Mouse (Mus musculus): ENCODE data around the gene Ryr3. TPM values are rescaled to one million over a fixed set of nuclear protein-coding genes. Genes with fewer than 3 reads are reported as not detected.

The Ryr3 gene
- polyA plus RNA-seq, 2 experiments, result under 0.01 TPM; not detected in 1

DNA sequence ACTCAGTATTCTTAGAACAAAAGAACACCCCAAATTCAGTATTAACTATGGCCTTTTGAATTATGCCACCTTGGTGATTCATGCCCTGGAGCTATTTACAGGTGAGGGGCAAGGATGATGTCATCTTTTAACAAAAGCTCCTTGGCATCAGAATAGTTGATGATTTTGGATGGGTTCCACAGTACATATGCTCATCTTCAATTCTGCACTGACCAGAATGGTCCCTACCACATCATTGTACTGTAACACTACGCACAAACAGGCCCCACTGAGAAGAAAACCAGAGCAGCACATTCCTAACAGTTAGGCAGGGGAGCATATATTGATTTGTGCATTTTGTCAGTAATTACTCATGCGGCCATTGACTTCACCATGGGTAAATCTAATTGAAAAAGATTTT lies 335.1 kb downstream of the Ryr3 start:
- H3K4me2 ChIP-seq (ENCODE audit: low read depth), result no peak overlapping the region
- no peak overlapping the region for H3K9ac ChIP-seq (replicated peaks)
- H3K4me1 ChIP-seq (replicated peaks; ENCODE audit: control insufficient read depth in 2 of 2, insufficient read depth in 2 of 2, low read length in 1 of 2), result no peaks in the 10 kb centered on the region
- no peaks in the 10 kb centered on the region for H3K9me3 ChIP-seq (ENCODE audit: control insufficient read depth, low read length)
- WGBS (ENCODE audit: insufficient replicate concordance), result 57% methylated on average over 2 of the region's 2 CpGs
- H3K27ac ChIP-seq, result no peak overlapping the region
- ATAC-seq (ENCODE audit: insufficient read depth), result no peak
- H3K27me3 ChIP-seq (ENCODE audit: control insufficient read depth, insufficient read depth, low read length), result no peaks in the 10 kb centered on the region
- H3K4me3 ChIP-seq (ENCODE audit: insufficient read depth in 1 of 2, low read depth in 2 of 2, low read length in 2 of 2), result no peak overlapping the region
- TF ChIP-seq CTCF (IDR thresholded peaks at IDR 0.05; ENCODE audit: low read depth) (no peak), EP300 (IDR thresholded peaks at IDR 0.05; ENCODE audit: low read depth) (no peak)
- H3K36me3 ChIP-seq (replicated peaks; ENCODE audit: control insufficient read depth, insufficient read depth, low read depth), result no peaks in the 10 kb centered on the region
- no peak for DNase-seq (ENCODE audit: low read depth in 3 of 3, low spot score in 3 of 3)

DNA sequence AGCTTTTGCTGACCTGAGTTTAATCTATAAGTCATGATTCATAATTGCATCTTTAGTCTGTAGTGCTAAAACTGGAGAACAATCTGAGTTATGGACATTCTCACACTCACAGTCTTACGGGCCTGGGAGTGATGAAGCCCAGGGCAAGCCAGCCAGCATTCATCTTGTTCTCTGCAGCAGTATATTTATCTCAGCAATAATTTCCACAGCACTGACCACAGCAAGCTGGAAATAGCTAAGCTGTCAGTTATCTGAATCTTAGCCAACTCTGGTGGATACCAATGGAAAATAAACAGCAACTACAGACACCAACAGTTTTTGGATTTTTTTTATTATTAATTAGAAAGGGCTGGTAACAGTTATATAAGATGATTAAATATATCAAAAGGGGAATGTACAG lies 335.5 kb downstream of the Ryr3 start:
- Histone ChIP-seq H3K4me1 (replicated peaks; ENCODE audit: control insufficient read depth in 2 of 2, insufficient read depth in 2 of 2, low read length in 1 of 2) (no peaks in the 10 kb centered on the region), H3K36me3 (replicated peaks; ENCODE audit: control insufficient read depth, insufficient read depth, low read depth) (no peaks in the 10 kb centered on the region), H3K9ac (replicated peaks) (no peak overlapping the region), H3K9me3 (ENCODE audit: control insufficient read depth, low read length) (no peaks in the 10 kb centered on the region), H3K27me3 (ENCODE audit: control insufficient read depth, insufficient read depth, low read length) (no peaks in the 10 kb centered on the region), H3K27ac (no peak overlapping the region), H3K4me2 (ENCODE audit: low read depth) (no peak overlapping the region), H3K4me3 (ENCODE audit: insufficient read depth in 1 of 2, low read depth in 2 of 2, low read length in 2 of 2) (no peak overlapping the region)
- 60% methylated on average over 1 of the region's 1 CpGs for WGBS (ENCODE audit: insufficient replicate concordance)
- ATAC-seq (ENCODE audit: insufficient read depth) (no peak), DNase-seq (ENCODE audit: low read depth in 3 of 3, low spot score in 3 of 3) (no peak)
- TF ChIP-seq CTCF (IDR thresholded peaks at IDR 0.05; ENCODE audit: low read depth) (no peak), EP300 (IDR thresholded peaks at IDR 0.05; ENCODE audit: low read depth) (no peak)

DNA sequence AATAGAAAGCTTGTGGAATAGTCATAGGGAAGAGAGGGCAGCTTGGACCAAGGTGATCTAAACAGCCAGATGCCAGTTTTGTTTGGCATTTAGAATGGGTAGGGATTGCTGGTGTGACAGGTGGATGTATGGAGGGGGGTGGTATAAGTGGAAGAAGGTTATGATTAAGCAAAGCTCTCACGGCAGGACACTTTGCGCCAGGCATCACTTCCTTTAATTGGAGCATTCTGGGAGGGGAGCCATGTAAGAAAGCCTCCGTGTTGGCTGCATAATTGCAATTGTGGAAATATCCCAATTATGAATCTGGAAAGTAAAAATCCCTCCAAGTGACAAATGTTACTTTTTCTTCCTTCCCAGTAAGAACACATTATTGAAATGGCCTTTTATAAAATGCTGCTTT lies 339.5 kb downstream of the Ryr3 start:
- H3K27me3 ChIP-seq (ENCODE audit: control insufficient read depth, insufficient read depth, low read length), result no peaks in the 10 kb centered on the region
- H3K4me3 ChIP-seq (ENCODE audit: insufficient read depth in 1 of 2, low read depth in 2 of 2, low read length in 2 of 2), result no peak overlapping the region
- ATAC-seq (ENCODE audit: insufficient read depth) (no peak), DNase-seq (ENCODE audit: low read depth in 3 of 3, low spot score in 3 of 3) (no peak)
- H3K4me2 ChIP-seq (ENCODE audit: low read depth), result no peak overlapping the region
- no peak overlapping the region for H3K9ac ChIP-seq (replicated peaks)
- TF ChIP-seq CTCF (IDR thresholded peaks at IDR 0.05; ENCODE audit: low read depth) (no peak), EP300 (IDR thresholded peaks at IDR 0.05; ENCODE audit: low read depth) (no peak)
- WGBS (ENCODE audit: insufficient replicate concordance), result 53% methylated on average over 3 of the region's 3 CpGs
- no peaks in the 10 kb centered on the region for H3K4me1 ChIP-seq (replicated peaks; ENCODE audit: control insufficient read depth in 2 of 2, insufficient read depth in 2 of 2, low read length in 1 of 2)
- H3K9me3 ChIP-seq (ENCODE audit: control insufficient read depth, low read length), result no peaks in the 10 kb centered on the region
- no peak overlapping the region for H3K27ac ChIP-seq
- H3K36me3 ChIP-seq (replicated peaks; ENCODE audit: control insufficient read depth, insufficient read depth, low read depth), result no peaks in the 10 kb centered on the region

DNA sequence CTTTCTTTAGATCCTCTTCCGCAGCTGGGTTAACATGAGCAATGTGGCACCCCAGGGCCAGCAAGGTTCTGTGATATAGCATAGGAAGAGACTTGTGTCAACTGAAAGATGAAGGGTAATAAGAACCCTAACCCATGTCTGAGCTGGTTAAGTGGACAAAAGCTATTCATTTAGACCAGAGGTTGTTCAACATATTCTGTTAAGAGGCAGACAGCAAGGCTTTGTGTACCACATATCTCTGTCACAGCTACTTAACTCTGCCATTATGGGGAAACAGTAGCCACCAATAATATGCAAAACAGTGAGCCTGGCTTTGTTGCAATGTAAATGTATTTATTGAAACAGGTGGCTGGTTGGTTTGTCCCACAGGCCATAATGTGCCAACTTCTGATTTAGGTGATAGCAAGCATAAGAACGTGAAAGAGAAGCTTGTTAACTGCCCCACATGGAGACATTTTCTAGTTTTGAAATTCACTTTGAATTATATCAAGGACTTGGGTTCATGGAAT lies 350.8 kb downstream of the Ryr3 start:
- no peak overlapping the region for H3K27ac ChIP-seq
- H3K9me3 ChIP-seq (ENCODE audit: control insufficient read depth, low read length), result no peaks in the 10 kb centered on the region
- no peak overlapping the region for H3K4me3 ChIP-seq (ENCODE audit: insufficient read depth in 1 of 2, low read depth in 2 of 2, low read length in 2 of 2)
- 51% methylated on average over 2 of the region's 2 CpGs for WGBS (ENCODE audit: insufficient replicate concordance)
- no peaks in the 10 kb centered on the region for H3K36me3 ChIP-seq (replicated peaks; ENCODE audit: control insufficient read depth, insufficient read depth, low read depth)
- no peak overlapping the region for H3K9ac ChIP-seq (replicated peaks)
- H3K4me1 ChIP-seq (replicated peaks; ENCODE audit: control insufficient read depth in 2 of 2, insufficient read depth in 2 of 2, low read length in 1 of 2), result no peaks in the 10 kb centered on the region
- H3K4me2 ChIP-seq (ENCODE audit: low read depth), result no peak overlapping the region
- no peak for TF ChIP-seq CTCF (IDR thresholded peaks at IDR 0.05; ENCODE audit: low read depth)
- no peak for TF ChIP-seq EP300 (IDR thresholded peaks at IDR 0.05; ENCODE audit: low read depth)
- ATAC-seq (ENCODE audit: insufficient read depth) (no peak), DNase-seq (ENCODE audit: low read depth in 3 of 3, low spot score in 3 of 3) (no peak)
- H3K27me3 ChIP-seq (ENCODE audit: control insufficient read depth, insufficient read depth, low read length), result no peaks in the 10 kb centered on the region

DNA sequence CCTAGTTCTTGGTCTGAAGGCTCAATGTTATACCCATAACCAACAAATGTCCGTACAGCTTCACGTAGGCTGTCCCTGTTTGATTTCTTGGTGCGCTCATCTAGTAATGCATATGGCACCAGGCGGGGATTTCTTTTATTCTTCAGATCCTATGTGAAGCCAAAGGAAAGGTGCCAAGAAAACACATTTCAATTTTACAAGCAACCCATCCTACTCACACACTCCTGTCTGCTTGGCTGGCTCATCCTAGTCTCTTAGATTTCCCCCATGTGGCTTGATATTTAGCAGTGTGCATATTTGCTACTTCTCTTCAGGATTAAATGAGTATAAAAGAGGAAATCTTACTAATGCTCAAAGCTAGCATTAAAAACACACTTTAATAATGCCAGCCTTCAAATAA lies 355.1 kb downstream of the Ryr3 start:
- no peaks in the 10 kb centered on the region for H3K36me3 ChIP-seq (replicated peaks; ENCODE audit: control insufficient read depth, insufficient read depth, low read depth)
- H3K27me3 ChIP-seq (ENCODE audit: control insufficient read depth, insufficient read depth, low read length), result no peaks in the 10 kb centered on the region
- no peak overlapping the region for H3K27ac ChIP-seq
- H3K9ac ChIP-seq (replicated peaks), result no peak overlapping the region
- H3K4me1 ChIP-seq (replicated peaks; ENCODE audit: control insufficient read depth in 2 of 2, insufficient read depth in 2 of 2, low read length in 1 of 2), result no peaks in the 10 kb centered on the region
- 70% methylated on average over 4 of the region's 4 CpGs for WGBS (ENCODE audit: insufficient replicate concordance)
- H3K4me3 ChIP-seq (ENCODE audit: insufficient read depth in 1 of 2, low read depth in 2 of 2, low read length in 2 of 2), result no peak overlapping the region
- DNase-seq (ENCODE audit: low read depth in 3 of 3, low spot score in 3 of 3) (no peak), ATAC-seq (ENCODE audit: insufficient read depth) (no peak)
- H3K4me2 ChIP-seq (ENCODE audit: low read depth), result no peak overlapping the region
- TF ChIP-seq EP300 (IDR thresholded peaks at IDR 0.05; ENCODE audit: low read depth) (no peak), CTCF (IDR thresholded peaks at IDR 0.05; ENCODE audit: low read depth) (no peak)
- H3K9me3 ChIP-seq (ENCODE audit: control insufficient read depth, low read length), result no peaks in the 10 kb centered on the region
